Mouse (Mus musculus) heart, embryonic 14.5 days (tissue): ENCODE data around the gene Taf15. TPM values are rescaled to one million over a fixed set of nuclear protein-coding genes. Genes with fewer than 3 reads are reported as not detected.

Experiments
- ATAC-seq: fragments of 200-750 bp; cut with Nextera tagmentation; 2 replicates; pipeline ENCODE4 v1.8.0; 2017; ENCODE audit warnings: low read depth, moderate TSS enrichment; ENCODE audit not compliant: insufficient number of reproducible peaks, insufficient read depth, low FRiP score
- H3K27ac ChIP-seq, 2 experiments: fragments of 200-500 bp in 1 of 2; fragments of 300-500 bp in 1 of 2; sonication (generic) in 1 of 2; replicated peaks in 1 of 2; 2 replicates each; pipeline ENCODE4 v1.5.1; 2012 to 2014; ENCODE audit warnings: low read depth in 2 of 2, low read length in 2 of 2, control low read depth in 1 of 2, mild to moderate bottlenecking in 1 of 2, mixed read lengths in 1 of 2; ENCODE audit not compliant: control insufficient read depth in 1 of 2, insufficient read depth in 1 of 2
- H3K27me3 ChIP-seq: fragments of 300-500 bp; sonication (generic); 2 replicates; pipeline ENCODE4 v1.6.1; 2014; ENCODE audit warnings: mild to moderate bottlenecking, low read length, control low read depth; ENCODE audit not compliant: control insufficient read depth, insufficient read depth
- H3K36me3 ChIP-seq: fragments of 300-500 bp; sonication (generic); 2 replicates; pipeline ENCODE4 v1.6.1; 2014; ENCODE audit warnings: mild to moderate bottlenecking, control low read depth, low read length, mixed read lengths; ENCODE audit not compliant: control insufficient read depth, insufficient read depth
- H3K4me1 ChIP-seq, 2 experiments: fragments of 200-500 bp in 1 of 2; fragments of 300-500 bp in 1 of 2; sonication (generic) in 1 of 2; 2 replicates each; pipeline ENCODE4 v1.6.1; 2012 to 2014; ENCODE audit warnings: low read length in 2 of 2, control low read depth in 1 of 2, mixed read lengths in 1 of 2; ENCODE audit not compliant: control insufficient read depth in 2 of 2, insufficient read depth in 2 of 2
- H3K4me2 ChIP-seq: fragments of 300-500 bp; sonication (generic); 2 replicates; pipeline ENCODE4 v1.6.1; 2014; ENCODE audit warnings: mild to moderate bottlenecking, low read length
- H3K4me3 ChIP-seq, 2 experiments: fragments of 200-500 bp in 1 of 2; fragments of 300-500 bp in 1 of 2; sonication (generic) in 1 of 2; 2 replicates each; pipeline ENCODE4 v1.5.1; 2012 to 2014; ENCODE audit warnings: low read length in 2 of 2, mild to moderate bottlenecking in 2 of 2, control low read depth in 1 of 2, low read depth in 1 of 2, moderate library complexity in 1 of 2; ENCODE audit not compliant: control insufficient read depth in 1 of 2, insufficient read depth in 1 of 2
- H3K9ac ChIP-seq: fragments of 300-500 bp; sonication (generic); 2 replicates; pipeline ENCODE4 v1.6.1; 2014; ENCODE audit warnings: mild to moderate bottlenecking, low read length
- H3K9me3 ChIP-seq: fragments of 300-500 bp; sonication (generic); 2 replicates; pipeline ENCODE4 v1.6.1; 2016; ENCODE audit warnings: low read length, control low read depth; ENCODE audit not compliant: control insufficient read depth
- WGBS: fragments of 180-500 bp; shearing (Covaris S2); extraction: QIAGEN DNeasy Blood & Tissue Kit; methylation state at CpG from one replicate; pipeline ENCODE4 v1.1.7; 2014; 5-methylcytosine and 5-hydroxymethylcytosine counted together
- polyA plus RNA-seq: library from polyadenylated mRNA; unstranded; fragments of >200 nt; fragmentation: Nextera tagmentation; extraction: Ambion mirVana; gene quantifications from 2 replicates; pipeline ENCODE4 v1.2.1, GENCODE M21; 2014

Taf15 gene
- 10.8 and 12.8 TPM in 2 replicates for polyA plus RNA-seq

- H3K36me3 ChIP-seq, result peaks cover 18% of the 10 kb centered on the region
- peaks cover 3% of the 10 kb centered on the region; the same call in 1 of the 2 replicates for H3K9me3 ChIP-seq
- peak within 1 kb of the TSS; percentile 87 to 93 for H3K4me3 ChIP-seq
- H3K27ac ChIP-seq, result peak within 1 kb of the TSS; percentile 89 to 97
- peak within 1 kb of the TSS; percentile 92 for H3K9ac ChIP-seq
- H3K4me1 ChIP-seq, result peaks cover 10 to 25% of the 10 kb centered on the region in 2 experiments
- WGBS, result under 1% methylated on average over 66 of the region's 66 CpGs
- peak within 1 kb of the TSS; percentile 77 for H3K4me2 ChIP-seq
- peak; percentile 98 for ATAC-seq
- H3K27me3 ChIP-seq, result no peaks in the 10 kb centered on the region
These were observed at the start of gene Taf15 for GRCm38 (mm10) chr11:83472324-83473234. TSS of gene Taf15 (plus strand) at chr11:83473086.

DNA sequence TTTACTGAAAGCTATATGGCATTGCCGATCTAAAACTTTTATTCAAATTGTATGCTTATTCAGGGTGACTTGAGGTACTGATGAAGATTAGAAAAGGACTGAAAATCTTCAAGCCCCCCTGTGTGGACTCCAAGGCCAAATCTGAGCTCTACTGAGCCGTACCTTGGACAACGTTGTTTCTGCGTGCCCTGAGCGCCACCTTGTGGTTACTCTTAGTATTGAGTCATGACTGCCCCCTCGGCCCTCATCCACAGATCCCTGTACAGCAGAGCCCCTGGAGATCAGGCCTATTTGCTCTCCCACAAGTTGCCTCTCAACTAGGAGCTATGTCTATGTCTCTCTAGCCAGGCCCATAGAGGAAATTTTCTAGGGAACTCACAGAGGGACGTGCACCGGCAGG, 48.2 kb upstream of the Taf15 start:
- Histone ChIP-seq H3K4me3 (no peak overlapping the region), H3K4me2 (no peak overlapping the region), H3K9me3 (no peaks in the 10 kb centered on the region), H3K27ac (no peak overlapping the region), H3K27me3 (peaks cover 39% of the 10 kb centered on the region), H3K36me3 (no peaks in the 10 kb centered on the region), H3K9ac (no peak overlapping the region), H3K4me1 (peaks cover 6% of the 10 kb centered on the region in 2 experiments; a peak in 2 of 4 replicates)
- no peak for ATAC-seq
- 6% methylated on average over 8 of the region's 8 CpGs for WGBS

DNA sequence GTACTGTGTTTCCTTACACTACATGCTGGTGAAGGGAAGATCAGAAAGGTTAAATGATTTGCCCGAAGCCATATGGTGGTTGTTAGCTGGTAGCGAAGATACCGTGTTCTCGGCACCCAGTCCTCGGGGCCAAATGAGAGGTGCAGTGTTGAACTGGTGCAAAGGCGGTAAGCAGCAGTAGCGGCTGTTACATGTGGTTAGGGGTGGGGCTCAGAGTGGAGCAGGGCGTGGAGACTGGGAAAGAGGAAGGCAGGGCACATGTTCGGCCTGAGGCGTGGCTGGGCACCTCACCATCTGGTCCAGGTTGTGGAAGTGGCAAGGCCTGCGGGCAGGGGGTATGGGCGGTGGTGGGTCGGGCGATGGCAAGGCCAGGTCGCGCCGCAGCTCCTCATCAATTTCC, 45.9 kb upstream of the Taf15 start:
- ATAC-seq, result no peak
- peaks cover 24% of the 10 kb centered on the region for H3K27me3 ChIP-seq
- peak overlapping the region in 1 of 2 experiments; percentile 7; a peak in 1 of 4 replicates for H3K4me3 ChIP-seq
- H3K9me3 ChIP-seq, result no peaks in the 10 kb centered on the region
- 21% methylated on average over 17 of the region's 17 CpGs for WGBS
- no peak overlapping the region for H3K9ac ChIP-seq
- H3K27ac ChIP-seq, result no peak overlapping the region
- H3K36me3 ChIP-seq, result no peaks in the 10 kb centered on the region
- H3K4me2 ChIP-seq, result peak overlapping the region; percentile 45
- H3K4me1 ChIP-seq, result peaks cover 16 to 22% of the 10 kb centered on the region in 2 experiments

DNA sequence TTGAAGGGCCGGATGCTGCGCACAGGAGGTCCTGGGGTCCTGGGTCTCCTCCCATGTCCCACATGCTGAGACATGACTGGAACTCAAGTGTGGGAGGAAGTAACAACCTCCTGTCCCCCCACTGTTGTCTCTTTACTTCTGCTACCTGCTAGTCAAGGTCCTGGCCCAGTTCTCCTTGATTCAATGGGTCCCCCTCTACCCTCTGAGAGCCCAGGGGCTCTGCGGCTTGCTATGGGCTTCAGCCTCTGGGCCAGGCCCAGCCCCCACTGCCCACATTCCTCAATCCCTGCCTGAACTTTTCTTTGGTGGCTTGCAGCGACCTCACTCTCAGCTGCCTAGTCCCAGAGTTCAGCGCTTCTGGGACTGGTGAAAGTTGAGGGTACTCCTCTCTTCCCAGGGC, 43.5 kb upstream of the Taf15 start, which contains the start of gene Gas2l2:
Gas2l2 (minus strand) TSS at position 101 of the 400 bp plus-strand sequence.
- H3K9me3 ChIP-seq, result no peaks in the 10 kb centered on the region
- H3K4me1 ChIP-seq, result peaks cover 20 to 29% of the 10 kb centered on the region in 2 experiments
- H3K4me2 ChIP-seq, result peak within 1 kb of the TSS; percentile 17
- H3K27me3 ChIP-seq, result peaks cover 21% of the 10 kb centered on the region
- 43% methylated on average over 5 of the region's 5 CpGs for WGBS
- no peak within 1 kb of the TSS for H3K4me3 ChIP-seq
- ATAC-seq, result no peak
- no peaks in the 10 kb centered on the region for H3K36me3 ChIP-seq
- H3K27ac ChIP-seq, result no peak within 1 kb of the TSS
- H3K9ac ChIP-seq, result peak within 1 kb of the TSS; percentile 18; the same call in 1 of the 2 replicates

DNA sequence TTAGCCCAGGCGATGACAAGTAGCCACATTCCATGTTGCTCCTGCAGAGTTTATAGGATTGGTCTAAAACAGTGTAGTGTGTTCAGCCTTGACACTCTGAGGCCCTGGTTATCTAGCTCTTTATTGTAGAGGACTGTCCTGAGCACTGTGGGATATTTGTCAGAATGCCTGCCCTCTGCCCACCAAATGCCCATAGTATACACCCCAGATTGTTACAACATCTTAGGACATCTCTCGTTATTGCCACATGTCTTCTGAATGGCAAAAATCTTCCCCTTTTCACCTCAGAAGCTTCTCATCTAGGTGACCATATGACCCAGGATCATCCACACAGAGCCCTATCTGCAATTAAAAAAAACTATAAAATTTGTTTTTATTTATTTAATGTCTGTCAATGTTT, 40.4 kb upstream of the Taf15 start:
- Histone ChIP-seq H3K4me1 (peaks cover 18 to 29% of the 10 kb centered on the region in 2 experiments), H3K27ac (peak overlapping the region in 1 of 2 experiments; percentile 57; a peak in 1 of 4 replicates), H3K9me3 (no peaks in the 10 kb centered on the region), H3K9ac (no peak overlapping the region), H3K4me3 (no peak overlapping the region), H3K27me3 (peaks cover 7% of the 10 kb centered on the region; the same call in 1 of the 2 replicates), H3K4me2 (no peak overlapping the region), H3K36me3 (no peaks in the 10 kb centered on the region)
- WGBS, result 51% methylated on average over 2 of the region's 2 CpGs
- 0 out of 2 replicates have a peak, but pooled peaks have one; percentile 45 for ATAC-seq

GRCm38 (mm10) chr11:83437377-83437776, 35.5 kb upstream of the Taf15 start, which contains the start of gene 1700020L24Rik:
TSS of gene 1700020L24Rik (plus strand) at chr11:83437677.
- Histone ChIP-seq H3K36me3 (no peaks in the 10 kb centered on the region), H3K27me3 (peaks cover 11% of the 10 kb centered on the region), H3K4me2 (no peak within 1 kb of the TSS), H3K9me3 (no peaks in the 10 kb centered on the region), H3K9ac (no peak within 1 kb of the TSS), H3K4me1 (peaks cover 10 to 20% of the 10 kb centered on the region in 2 experiments), H3K27ac (no peak within 1 kb of the TSS), H3K4me3 (no peak within 1 kb of the TSS)
- 74% methylated on average over 1 of the region's 1 CpGs for WGBS
- ATAC-seq, result no peak

GRCm38 (mm10) chr11:83439426-83440060, 33.3 kb upstream of the Taf15 start:
- ATAC-seq, result no peak
- Histone ChIP-seq H3K4me2 (peak overlapping the region; percentile 95), H3K4me3 (peak overlapping the region; percentile 61 to 68; a peak in 3 of 4 replicates), H3K4me1 (peaks cover 18 to 35% of the 10 kb centered on the region in 2 experiments), H3K27ac (no peak overlapping the region), H3K9me3 (no peaks in the 10 kb centered on the region), H3K9ac (no peak overlapping the region), H3K36me3 (no peaks in the 10 kb centered on the region), H3K27me3 (peaks cover 23% of the 10 kb centered on the region)
- WGBS, result 30% methylated on average over 11 of the region's 11 CpGs
